12 mouse cellular contexts compared by ENCODE assay signal in genomic region chr10:95318392-95318708, GRCm38 (mm10). TPM values are rescaled to one million over a fixed set of nuclear protein-coding genes. Genes with fewer than 3 reads are reported as not detected.
A peak's percentile ranks its signal among the peaks of the same experiment; 100 is the strongest.
DNase-seq lines count a peak whose midpoint lies in the region; ATAC-seq and TF ChIP-seq lines count a peak whose summit lies in the region.
"Had no signal": no experiment of that assay in that cellular context is flagged by ENCODE, and none has a peak within 500 bp of the region (broad histone marks: within the 10 kb centered on the region; RNA-seq: fewer than 3 reads in every experiment).

No protein-coding gene starts in this region.

- DNase-seq in cerebellum, postnatal 10 days, result peak; percentile 54 to 58
- DNase-seq in cerebellum, adult 9-10 months, result no peak
- peak; percentile 65 for DNase-seq in kidney, adult 2 months
- peak; percentile 76 to 82 for DNase-seq in adrenal gland, postnatal 36 days
- peak; percentile 75 for DNase-seq in heart, postnatal 4 days
- DNase-seq in embryo, embryonic 10 days (ENCODE audit: low spot score), result no peak
- no peak for DNase-seq in forebrain, embryonic 10.5 days (ENCODE audit: extremely low spot score, low spot score)
- DNase-seq: embryo, embryonic 11 days had no signal

- no peaks in the 10 kb centered on the region for H3K9me3 ChIP-seq in kidney, embryonic 14.5 days (ENCODE audit: control insufficient read depth, low read length)
- no peaks in the 10 kb centered on the region for H3K9me3 ChIP-seq in forebrain, embryonic 10.5 days
- H3K9me3 ChIP-seq: midbrain, embryonic 12.5 days; neural tube, embryonic 12.5 days had no signal

- peaks cover 21% of the 10 kb centered on the region for H3K4me1 ChIP-seq in kidney, adult 2 months (ENCODE audit: control insufficient read depth, insufficient read depth, low read length)
- 0 out of 2 replicates have a peak, but pooled peaks cover 4% of the 10 kb centered on the region for H3K4me1 ChIP-seq in kidney, embryonic 14.5 days (ENCODE audit: control insufficient read depth, insufficient read depth, low read length)
- peaks cover 29% of the 10 kb centered on the region for H3K4me1 ChIP-seq in forebrain, embryonic 10.5 days

- H3K4me3 ChIP-seq in kidney, adult 2 months (ENCODE audit: insufficient read depth, low read depth, low read length), result no peak overlapping the region
- H3K4me3 ChIP-seq in kidney, embryonic 14.5 days (ENCODE audit: low read length), result no peak overlapping the region
- H3K4me3 ChIP-seq in forebrain, embryonic 10.5 days, result no peak overlapping the region
- H3K4me3 ChIP-seq: midbrain, embryonic 12.5 days; neural tube, embryonic 12.5 days had no signal

- no peak for TF ChIP-seq POLR2A in kidney, adult 2 months (IDR thresholded peaks at IDR 0.05; ENCODE audit: low read depth, low read length)

- no peak overlapping the region for H3K4me2 ChIP-seq in kidney, embryonic 14.5 days (replicated peaks; ENCODE audit: low read depth, low read length)
- H3K4me2 ChIP-seq: midbrain, embryonic 12.5 days; neural tube, embryonic 12.5 days had no signal

- H3K9ac ChIP-seq in kidney, embryonic 14.5 days (ENCODE audit: low read depth, low read length), result no peak overlapping the region
- H3K9ac ChIP-seq: midbrain, embryonic 12.5 days; neural tube, embryonic 12.5 days had no signal

- ATAC-seq in kidney, embryonic 14.5 days (ENCODE audit: low FRiP score, low TSS enrichment), result no peak
- ATAC-seq: activated CD4-positive, CD25-positive, alpha-beta regulatory T cell, adult 4 months had no signal

- TF ChIP-seq CTCF in kidney, adult 2 months (conservative IDR thresholded peaks at IDR 0.05; ENCODE audit: insufficient read depth, insufficient read length, low read depth, low read length), result no peak

- H3K27me3 ChIP-seq in kidney, adult 2 months (replicated peaks; ENCODE audit: control insufficient read depth, insufficient read depth, low read length), result no peaks in the 10 kb centered on the region
- peaks cover 12% of the 10 kb centered on the region; the same call in 1 of the 2 replicates for H3K27me3 ChIP-seq in kidney, embryonic 14.5 days (ENCODE audit: control insufficient read depth, insufficient read depth, low read length)
- H3K27me3 ChIP-seq in forebrain, embryonic 10.5 days (ENCODE audit: poor library complexity, severe bottlenecking), result peaks cover 4% of the 10 kb centered on the region; the same call in 1 of the 2 replicates
- H3K27me3 ChIP-seq: neural tube, embryonic 12.5 days had no signal

- no peaks in the 10 kb centered on the region; the same call in 1 of the 2 replicates for H3K36me3 ChIP-seq in kidney, adult 2 months (ENCODE audit: control insufficient read depth, insufficient read depth, low read length)
- no peaks in the 10 kb centered on the region for H3K36me3 ChIP-seq in kidney, embryonic 14.5 days (ENCODE audit: control insufficient read depth, insufficient read depth, low read length)
- H3K36me3 ChIP-seq in forebrain, embryonic 10.5 days (replicated peaks), result no peaks in the 10 kb centered on the region
- H3K36me3 ChIP-seq: midbrain, embryonic 12.5 days; neural tube, embryonic 12.5 days had no signal

- WGBS in kidney, adult 2 months, result 77% methylated on average over 7 of the region's 7 CpGs
- WGBS in kidney, embryonic 14.5 days, result 92% methylated on average over 7 of the region's 7 CpGs
- WGBS in forebrain, embryonic 10.5 days, result 89% methylated on average over 7 of the region's 7 CpGs

- 0 out of 2 replicates have a peak overlapping the region, but pooled peaks have one; percentile 26 for H3K27ac ChIP-seq in kidney, adult 2 months (ENCODE audit: insufficient read depth, low read depth, low read length)
- H3K27ac ChIP-seq in kidney, embryonic 14.5 days (ENCODE audit: low read depth, low read length), result no peak overlapping the region
- H3K27ac ChIP-seq in forebrain, embryonic 10.5 days, result no peak overlapping the region
- H3K27ac ChIP-seq: midbrain, embryonic 12.5 days; neural tube, embryonic 12.5 days had no signal

RNA-seq across cellular contexts. Expression of gene Cradd, which starts 5.6 kb away (rescaled TPM):
- polyA plus RNA-seq in kidney, adult 2 months (2012; rRNA removed), result 20.0 and 22.5 TPM in 2 replicates
- 10.2 and 13.0 TPM in 2 replicates for polyA plus RNA-seq in kidney, embryonic 14.5 days (2014; fragmentation: Nextera tagmentation; extraction: Ambion mirVana)
- 10 to 100 TPM in 1 of 2 experiments, 1 to 10 TPM in 1; 9.9 to 18.3 TPM for total RNA-seq in adrenal gland, postnatal 36 days (2021)
- 10 to 100 TPM; 11.3 to 12.2 TPM for total RNA-seq in heart, postnatal 4 days (2021)
- polyA plus RNA-seq in forebrain, embryonic 10.5 days (2016; fragmentation: Nextera tagmentation; extraction: Ambion mirVana), result 11.6 and 13.2 TPM in 2 replicates

Comparison
In these comparisons a context has a peak if more than half of its experiments do, and no peak if none do; other contexts are left out.
1. DNase-seq: peak in cerebellum, postnatal 10 days (2 of 2), kidney, adult 2 months (single experiment), adrenal gland, postnatal 36 days (2 of 2) and heart, postnatal 4 days (single experiment); none in cerebellum, adult 9-10 months (single experiment), embryo, embryonic 10 days (single experiment) and forebrain, embryonic 10.5 days (single experiment).